Mouse (Mus musculus) testis, adult 2 months (tissue): ENCODE results near the gene Mepce. TPM values are rescaled to one million over a fixed set of nuclear protein-coding genes. Genes with fewer than 3 reads are reported as not detected.

Source experiments
- H3K27ac ChIP-seq: fragments of 200-500 bp; 2 replicates; pipeline ENCODE4 v1.5.1; 2012; ENCODE audit warnings: low read depth, low read length; ENCODE audit not compliant: control insufficient read depth, insufficient read depth
- H3K27me3 ChIP-seq: fragments of 200-500 bp; 2 replicates; pipeline ENCODE4 v1.6.1; 2012; ENCODE audit warnings: mild to moderate bottlenecking, low read length, moderate library complexity; ENCODE audit not compliant: control insufficient read depth, insufficient read depth
- H3K36me3 ChIP-seq: fragments of 200-500 bp; 2 replicates; pipeline ENCODE4 v1.6.1; 2012; ENCODE audit warnings: mild to moderate bottlenecking, low read length; ENCODE audit not compliant: control insufficient read depth, insufficient read depth
- H3K4me1 ChIP-seq: fragments of 200-500 bp; 2 replicates; pipeline ENCODE4 v1.6.1; 2012; ENCODE audit warnings: low read length; ENCODE audit not compliant: control insufficient read depth, insufficient read depth
- H3K4me3 ChIP-seq: fragments of 200-500 bp; 2 replicates; pipeline ENCODE4 v1.5.1; 2012; ENCODE audit warnings: low read depth, mild to moderate bottlenecking, low read length, moderate library complexity, mixed read lengths; ENCODE audit not compliant: control insufficient read depth
- CTCF ChIP-seq: fragments of 200-500 bp; IDR thresholded peaks from 2 replicates; pipeline ENCODE4 v1.5.1; 2012; ENCODE audit warnings: low read depth, mild to moderate bottlenecking, inconsistent platforms, low read length, moderate library complexity; ENCODE audit not compliant: control insufficient read depth, insufficient read depth, insufficient replicate concordance
- POLR2A ChIP-seq: fragments of 200-500 bp; IDR thresholded peaks from 2 replicates; pipeline ENCODE4 v1.6.1; 2012; ENCODE audit warnings: low read depth, mild to moderate bottlenecking, inconsistent platforms, low read length, moderate library complexity; ENCODE audit not compliant: control insufficient read depth
- polyA plus RNA-seq: library from polyadenylated mRNA; depleted of rRNA; stranded (reverse); fragments of >200 nt; gene quantifications from 2 replicates; pipeline ENCODE4 v1.2.3, GENCODE M21; 2012

The Mepce gene
- polyA plus RNA-seq, 1 experiment = 114 TPM

DNA sequence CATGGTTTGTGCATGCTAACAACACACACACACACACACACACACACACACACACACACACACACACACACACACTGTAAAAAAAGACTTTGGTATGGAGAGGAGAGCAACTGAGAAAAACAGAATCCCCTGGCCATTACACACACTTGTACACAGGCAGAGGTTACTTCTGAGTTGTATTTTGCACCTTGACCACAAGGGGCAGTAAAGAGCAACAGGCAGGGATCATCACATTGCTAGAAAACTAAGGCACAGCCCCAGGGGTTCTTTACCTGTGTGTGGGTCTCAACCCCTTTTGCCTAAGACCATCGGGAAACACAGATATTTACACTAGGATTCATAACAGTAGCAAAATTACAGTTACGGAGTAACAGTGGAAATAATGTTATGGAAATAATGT lies 16.7 kb downstream of the Mepce start:
- H3K4me3 ChIP-seq = no peak overlapping the region
- no peaks in the 10 kb centered on the region for H3K36me3 ChIP-seq
- TF ChIP-seq POLR2A (no peak), CTCF (peak; percentile 12; the same call in 1 of the 2 replicates)
- H3K27ac ChIP-seq = no peak overlapping the region
- H3K27me3 ChIP-seq = no peaks in the 10 kb centered on the region
- no peaks in the 10 kb centered on the region for H3K4me1 ChIP-seq

DNA sequence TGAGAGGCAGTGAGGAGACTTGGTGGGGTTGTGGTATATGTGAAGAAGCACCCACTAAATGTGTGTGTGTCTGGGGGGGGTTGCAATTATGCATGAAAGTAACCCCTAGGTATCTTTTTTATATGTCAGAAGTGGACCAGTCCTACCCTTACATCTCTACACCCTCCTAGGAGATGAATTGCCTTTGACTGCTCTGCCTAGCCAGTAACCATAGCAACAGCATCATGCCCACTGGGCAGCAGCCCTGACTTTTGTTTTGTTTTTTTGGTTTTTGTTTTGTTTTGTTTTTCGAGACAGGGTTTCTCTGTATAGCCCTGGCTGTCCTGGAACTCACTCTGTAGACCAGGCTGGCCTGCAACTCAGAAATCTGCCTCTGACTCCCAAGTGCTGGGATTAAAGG lies 19.0 kb downstream of the Mepce start:
- H3K27ac ChIP-seq = no peak overlapping the region
- H3K4me1 ChIP-seq = no peaks in the 10 kb centered on the region; the same call in 1 of the 2 replicates
- no peak for TF ChIP-seq POLR2A
- no peak for TF ChIP-seq CTCF
- no peaks in the 10 kb centered on the region for H3K36me3 ChIP-seq
- H3K27me3 ChIP-seq = no peaks in the 10 kb centered on the region
- H3K4me3 ChIP-seq = no peak overlapping the region

DNA sequence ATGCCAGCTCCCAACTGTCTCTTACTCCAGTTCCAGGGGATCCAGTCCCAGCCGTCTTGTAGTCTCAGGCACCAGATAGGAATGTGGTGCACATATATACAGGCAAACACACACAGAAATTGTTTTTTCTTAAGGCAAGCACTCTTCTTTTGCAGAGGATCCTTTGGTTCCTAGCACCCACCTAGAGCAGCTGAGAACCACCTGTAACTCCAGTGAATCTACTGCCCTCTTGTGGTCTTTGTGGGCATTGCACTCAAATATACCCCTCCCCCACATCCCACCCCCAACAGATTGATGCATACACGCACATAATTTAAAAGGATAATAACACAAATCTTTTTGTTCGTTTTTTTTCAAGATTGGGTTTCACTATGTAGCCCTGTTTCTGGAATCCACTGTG lies 21.2 kb downstream of the Mepce start:
- no peaks in the 10 kb centered on the region for H3K27me3 ChIP-seq
- H3K4me1 ChIP-seq = no peaks in the 10 kb centered on the region; the same call in 1 of the 2 replicates
- H3K27ac ChIP-seq = no peak overlapping the region
- no peak for TF ChIP-seq POLR2A
- TF ChIP-seq CTCF = no peak
- H3K4me3 ChIP-seq = no peak overlapping the region
- no peaks in the 10 kb centered on the region for H3K36me3 ChIP-seq

DNA sequence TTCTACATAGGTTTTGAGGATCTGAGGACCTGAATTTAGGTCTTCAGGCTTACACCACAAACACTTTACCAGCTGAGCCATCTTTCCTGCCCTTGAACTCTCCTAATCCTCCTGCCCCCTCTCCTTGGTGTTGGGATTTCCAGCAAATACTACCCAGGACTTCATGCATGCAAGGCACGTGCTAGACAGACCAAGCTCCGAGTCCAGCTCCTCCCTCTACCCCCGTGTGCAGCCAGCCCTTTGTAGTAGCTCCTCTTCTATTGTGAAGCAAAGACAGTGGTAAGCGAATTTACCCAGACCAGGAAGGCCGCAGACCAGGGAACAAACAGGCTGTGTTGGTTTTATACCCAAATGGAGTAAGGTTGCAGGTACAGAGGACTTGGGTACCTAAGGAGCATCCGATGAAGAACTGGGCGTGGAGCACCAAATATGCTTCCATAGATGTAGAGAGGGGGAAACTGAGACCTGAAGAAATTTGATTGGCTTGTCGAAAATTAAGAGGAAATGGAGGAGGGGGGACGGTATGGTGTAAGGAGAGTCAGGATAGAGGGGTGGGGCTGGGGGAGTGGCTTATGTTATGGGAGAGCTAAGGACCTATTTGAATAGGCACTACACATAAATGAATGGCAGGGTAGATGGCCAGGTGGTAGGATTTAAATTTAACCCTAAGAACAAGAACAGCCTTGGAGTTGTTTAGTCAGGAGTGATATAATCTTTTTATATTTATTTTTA lies 22.7 kb downstream of the Mepce start:
- H3K27me3 ChIP-seq = no peaks in the 10 kb centered on the region
- TF ChIP-seq CTCF (no peak), POLR2A (no peak)
- no peaks in the 10 kb centered on the region for H3K36me3 ChIP-seq
- H3K27ac ChIP-seq = no peak overlapping the region
- no peaks in the 10 kb centered on the region; the same call in none of the 2 replicates for H3K4me1 ChIP-seq
- peak overlapping the region; percentile 37 for H3K4me3 ChIP-seq

DNA sequence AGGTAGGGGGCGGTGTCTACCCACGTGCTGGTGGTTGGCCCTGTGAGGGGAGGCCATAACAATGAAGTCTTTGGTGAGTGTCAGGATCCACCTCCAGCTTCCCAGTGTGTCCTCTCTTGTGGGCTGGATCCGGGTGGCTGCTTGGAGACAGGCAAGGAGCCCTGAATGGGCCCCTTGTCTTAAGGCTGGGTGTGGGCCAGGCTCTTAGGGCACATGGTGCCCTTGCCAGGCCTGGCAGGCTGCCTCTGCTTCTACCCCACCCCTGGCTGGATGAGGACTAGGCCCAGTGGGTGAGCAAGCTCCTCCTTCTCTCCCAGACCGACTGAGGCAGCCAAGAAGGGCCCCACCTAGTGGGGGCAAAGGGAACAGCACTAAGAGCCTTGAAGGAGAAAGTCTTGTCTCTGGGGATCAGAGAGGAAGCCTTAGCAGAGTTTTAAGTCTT lies 27.5 kb downstream of the Mepce start:
- peak overlapping the region; percentile 58; the same call in 1 of the 2 replicates for H3K27ac ChIP-seq
- peaks cover 6% of the 10 kb centered on the region for H3K4me1 ChIP-seq
- TF ChIP-seq POLR2A (0 out of 2 replicates have a peak, but pooled peaks have one; percentile 28), CTCF (peak; percentile 75)
- peak overlapping the region; percentile 76 for H3K4me3 ChIP-seq
- H3K36me3 ChIP-seq = no peaks in the 10 kb centered on the region
- no peaks in the 10 kb centered on the region for H3K27me3 ChIP-seq

DNA sequence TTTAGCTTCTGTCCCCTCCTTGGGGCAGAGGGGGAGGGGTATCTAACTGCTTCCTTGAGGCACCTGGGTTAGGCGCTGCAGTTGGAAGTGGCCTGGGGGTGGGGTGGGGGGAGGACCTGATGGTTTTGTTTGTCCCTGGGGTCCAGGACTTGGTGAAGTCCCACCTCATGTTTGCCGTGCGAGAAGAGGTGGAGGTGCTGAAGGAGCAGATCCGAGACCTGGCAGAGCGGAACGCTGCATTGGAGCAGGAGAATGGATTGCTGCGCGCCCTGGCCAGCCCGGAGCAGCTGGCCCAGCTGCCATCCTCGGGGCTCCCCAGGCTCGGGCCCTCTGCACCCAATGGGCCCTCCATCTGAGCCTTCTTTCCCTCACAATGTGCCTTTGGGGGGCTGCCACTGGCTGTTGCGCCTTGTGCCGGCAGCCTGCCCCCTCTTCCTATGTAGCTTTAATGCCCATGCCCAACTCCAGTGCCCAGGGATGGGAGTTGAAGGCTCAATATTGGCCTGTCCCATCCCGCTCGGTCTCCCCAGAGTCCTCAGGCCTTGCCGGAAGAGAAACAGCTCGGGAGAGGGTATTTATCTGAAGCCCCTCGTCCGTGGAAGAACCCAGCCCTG lies 28.4 kb downstream of the Mepce start:
- Histone ChIP-seq H3K27ac (0 out of 2 replicates have a peak overlapping the region, but pooled peaks have one; percentile 22), H3K4me1 (peaks cover 6% of the 10 kb centered on the region), H3K36me3 (no peaks in the 10 kb centered on the region), H3K4me3 (peak overlapping the region; percentile 66), H3K27me3 (no peaks in the 10 kb centered on the region)
- TF ChIP-seq CTCF (no peak), POLR2A (no peak)

DNA sequence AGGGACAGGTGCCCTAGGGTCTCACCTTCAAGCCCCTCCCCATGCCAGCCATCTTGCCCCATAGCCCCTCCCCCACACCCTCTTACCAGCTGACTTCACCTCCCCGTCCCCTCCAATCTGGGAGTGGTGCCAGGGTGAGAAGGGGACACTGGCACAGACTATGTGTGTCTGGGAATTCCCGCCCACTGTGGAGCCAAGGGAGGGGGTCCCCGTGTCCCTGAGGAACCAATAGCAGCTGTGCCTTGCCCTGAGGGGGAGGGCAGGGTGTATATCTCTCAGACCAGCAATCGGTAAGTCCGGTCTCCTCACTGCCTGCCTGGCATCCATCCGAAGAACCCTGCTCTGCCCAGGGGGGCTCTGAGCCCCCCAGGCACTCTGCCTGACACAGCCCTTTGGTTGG lies 29.6 kb downstream of the Mepce start:
- H3K4me3 ChIP-seq = peak overlapping the region; percentile 66
- no peak overlapping the region for H3K27ac ChIP-seq
- no peaks in the 10 kb centered on the region for H3K27me3 ChIP-seq
- peaks cover 6% of the 10 kb centered on the region for H3K4me1 ChIP-seq
- no peaks in the 10 kb centered on the region for H3K36me3 ChIP-seq
- no peak for TF ChIP-seq POLR2A
